Mouse (Mus musculus) adrenal gland, adult (tissue): ENCODE measurements at regions not wholly inside any gene's neighbourhood (a gene's known extent, or its start where the extent isn't known, plus 50 kb on each side); places are given as distances from the start of the nearest gene placed in this dataset.
A peak's percentile ranks its signal among the peaks of the same experiment; 100 is the strongest.

Experiments
- DNase-seq, 2 experiments: peaks; one replicate each; pipeline ENCODE4 v3.0.0; 2022 to 2023; ENCODE audit warnings: low spot score in 1 of 2; ENCODE audit not compliant: inconsistent age in 2 of 2

DNA sequence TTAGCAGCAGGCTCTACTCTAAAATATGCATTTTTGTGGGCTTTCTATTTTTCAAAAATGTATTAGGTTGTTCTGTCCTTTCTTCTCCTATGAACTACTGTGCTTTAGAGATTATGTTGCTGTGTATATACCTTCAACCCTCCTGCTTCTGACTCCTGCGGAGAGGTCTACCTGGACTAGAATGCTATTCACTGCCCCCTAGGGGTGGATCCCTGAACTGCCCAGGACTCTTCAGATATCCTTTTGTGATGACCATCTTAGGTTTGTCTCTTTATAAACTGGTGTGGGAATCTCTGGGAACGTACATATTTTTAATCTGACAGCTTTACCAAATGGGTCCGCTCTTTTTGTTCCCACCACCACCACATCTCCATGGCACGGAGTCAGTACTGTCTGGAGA is 168.4 kb downstream of the Arrdc4 start:
- peak; percentile 19 to 71 for DNase-seq

DNA sequence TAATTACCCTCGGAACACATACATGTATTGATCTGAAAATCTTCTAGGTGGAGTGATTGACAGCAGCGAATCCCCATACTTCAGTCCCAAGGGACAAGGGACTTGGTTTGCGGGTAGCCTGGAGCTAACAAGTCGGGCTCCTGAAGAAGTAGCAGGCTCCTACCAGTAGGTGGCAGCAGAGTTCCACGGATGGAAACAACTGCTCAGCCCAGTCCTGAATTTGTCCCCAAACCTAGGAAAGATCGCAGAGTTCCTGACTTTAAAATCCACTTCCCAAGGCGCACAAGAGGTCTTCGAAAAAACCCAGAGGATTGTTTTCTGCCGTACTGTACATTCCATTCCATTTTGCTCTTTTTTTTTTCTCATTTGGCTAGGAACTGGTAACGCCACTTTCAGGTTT is 169.4 kb downstream of the Arrdc4 start:
- DNase-seq = peak; percentile 83 to 95

DNA sequence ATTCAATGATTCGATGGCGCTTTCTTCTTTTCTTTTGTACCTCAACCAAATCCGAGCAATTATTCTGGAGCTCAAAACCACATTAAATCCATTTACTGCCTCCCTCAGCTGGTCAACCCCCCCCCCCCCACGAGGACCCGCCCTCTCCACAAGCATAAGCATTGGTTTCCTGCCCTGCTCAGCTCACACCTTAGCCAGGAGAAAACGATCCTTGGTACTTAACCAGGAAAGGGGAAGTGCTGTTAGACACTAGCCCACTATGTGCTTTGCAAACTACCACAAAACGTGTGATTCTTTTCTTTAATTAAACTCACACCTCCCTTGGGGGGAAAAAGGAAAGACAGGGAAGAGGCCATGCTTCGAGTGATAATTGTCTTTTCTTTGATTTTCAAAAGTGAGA is 169.8 kb downstream of the Arrdc4 start:
- no peak for DNase-seq

DNA sequence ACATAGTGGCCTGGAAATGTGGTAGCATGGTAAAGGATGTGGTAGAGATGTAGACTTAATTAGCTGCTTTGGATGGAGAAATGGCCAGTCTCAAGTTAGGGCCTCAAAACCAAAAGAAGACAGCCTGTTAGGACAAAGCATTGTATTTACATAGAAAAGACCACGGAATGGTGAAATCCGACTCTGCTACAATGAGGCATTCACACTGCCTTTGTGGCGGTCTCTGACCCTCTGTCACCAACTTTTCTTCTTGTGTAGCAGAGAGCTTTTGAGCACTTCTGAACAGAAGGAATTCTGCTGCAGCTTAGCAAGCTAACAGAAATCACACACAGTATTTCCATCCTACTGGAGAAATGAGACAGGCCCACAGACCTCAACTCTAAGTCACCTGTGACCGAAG is 177.7 kb downstream of the Arrdc4 start:
- DNase-seq = no peak

DNA sequence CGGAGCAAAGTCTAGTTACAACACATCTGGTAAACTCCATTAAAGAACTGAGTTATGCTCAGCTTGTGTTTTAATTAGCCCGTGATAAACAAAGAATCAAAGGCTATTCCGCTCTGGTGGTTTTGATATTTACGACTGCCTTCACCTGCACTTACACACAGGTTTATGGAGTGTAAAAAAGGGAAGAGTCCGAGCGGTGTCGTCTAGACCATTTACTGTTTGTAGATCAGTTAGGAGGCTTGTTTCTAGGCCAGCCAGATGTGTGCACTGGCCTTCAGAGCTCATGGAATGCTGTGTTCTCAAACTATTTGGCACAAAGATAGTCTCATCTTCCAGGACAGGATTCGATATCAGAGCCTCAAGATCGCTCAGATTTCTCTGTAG is 180.9 kb downstream of the Arrdc4 start:
- DNase-seq = no peak

DNA sequence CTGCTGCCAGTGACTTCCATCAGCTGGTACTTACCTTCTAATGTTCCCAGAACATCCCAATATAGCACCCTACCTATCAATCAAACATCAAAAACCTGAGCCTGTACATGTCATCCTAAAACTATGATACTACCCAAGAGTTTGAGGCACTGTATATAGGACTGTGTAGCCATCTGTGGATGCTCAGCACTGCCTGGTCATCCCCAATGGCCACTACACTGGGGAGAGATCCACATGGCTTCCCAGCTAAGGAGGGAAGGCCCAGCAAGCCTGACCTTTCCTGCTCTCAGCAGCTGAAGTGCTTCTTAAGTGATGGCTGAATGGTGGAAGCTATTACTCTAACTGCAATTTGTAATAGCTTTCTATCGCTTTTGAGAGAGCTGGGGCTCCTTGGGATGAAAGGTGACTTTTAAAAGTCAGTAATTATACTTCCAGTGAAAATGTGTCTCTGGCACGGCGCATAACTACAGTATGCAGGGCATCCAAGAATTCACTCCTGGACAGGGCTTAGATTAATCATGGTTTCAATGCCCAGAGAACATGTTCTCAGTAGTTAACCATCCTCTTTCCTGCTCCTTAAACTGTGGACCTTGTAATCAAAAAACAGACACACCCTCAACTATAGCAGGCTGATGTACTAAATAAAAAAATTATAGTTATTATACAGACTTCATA is 181.5 kb downstream of the Arrdc4 start:
- DNase-seq = no peak

DNA sequence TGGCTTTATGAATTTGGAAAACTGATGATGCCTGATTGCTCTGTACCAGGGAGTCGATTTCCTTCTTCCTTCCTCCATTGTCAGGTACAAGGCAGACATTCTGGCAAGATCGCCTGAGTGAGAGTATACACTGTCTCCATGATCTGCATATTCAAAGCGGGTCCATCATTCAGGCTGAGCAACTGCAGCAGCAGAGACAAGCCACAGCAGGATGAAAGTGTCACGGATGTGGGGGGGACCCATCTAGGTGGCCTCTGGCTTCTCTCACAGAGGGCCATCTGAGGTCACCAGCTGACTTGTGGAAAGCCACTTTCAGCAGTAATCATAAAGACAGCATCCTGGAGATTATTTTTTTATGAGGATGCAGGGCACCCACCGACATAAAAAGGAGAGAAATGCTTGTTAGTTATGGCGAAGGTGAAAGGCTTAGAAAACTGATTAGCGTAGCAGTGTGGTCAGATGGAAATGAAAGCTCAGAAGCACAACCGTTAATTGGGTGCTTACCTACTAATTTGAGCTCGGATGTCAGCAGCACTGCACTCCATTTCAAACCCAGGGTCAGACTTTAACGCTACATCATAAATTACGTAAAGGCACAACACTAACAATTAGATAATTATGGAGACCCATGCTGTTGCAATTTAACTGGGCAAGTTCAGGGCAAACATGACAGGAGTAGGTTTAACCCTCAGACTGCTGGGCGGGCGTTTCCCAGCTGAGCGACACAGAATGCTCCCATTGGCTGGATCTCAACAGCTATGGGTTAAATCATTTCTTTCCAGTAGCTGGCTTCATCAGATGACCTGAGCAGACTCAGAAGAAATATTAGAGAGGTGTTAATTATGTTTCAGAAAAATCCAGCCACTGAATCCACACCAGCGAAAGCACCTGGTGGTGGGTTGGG is 189.3 kb downstream of the Arrdc4 start:
- DNase-seq = no peak

DNA sequence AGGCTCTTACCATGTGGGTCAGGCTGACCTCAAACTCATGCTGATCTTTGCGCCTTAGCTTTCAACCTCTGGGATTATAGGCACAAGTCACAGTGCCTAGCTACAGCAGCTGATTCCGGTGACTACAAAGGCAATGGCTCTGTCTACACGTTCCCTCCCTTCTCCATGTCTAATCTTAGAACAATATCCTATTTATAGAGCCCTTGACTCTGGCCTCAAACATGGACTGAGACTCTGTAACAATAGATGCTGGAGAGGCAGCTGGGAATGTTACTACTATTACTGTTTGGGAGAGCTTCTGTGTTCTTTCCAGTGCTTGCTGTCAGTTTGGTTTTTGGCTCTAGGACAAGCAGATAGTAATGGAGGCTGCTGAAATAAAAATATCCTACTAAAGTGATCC is 198.7 kb downstream of the Arrdc4 start:
- no peak for DNase-seq

DNA sequence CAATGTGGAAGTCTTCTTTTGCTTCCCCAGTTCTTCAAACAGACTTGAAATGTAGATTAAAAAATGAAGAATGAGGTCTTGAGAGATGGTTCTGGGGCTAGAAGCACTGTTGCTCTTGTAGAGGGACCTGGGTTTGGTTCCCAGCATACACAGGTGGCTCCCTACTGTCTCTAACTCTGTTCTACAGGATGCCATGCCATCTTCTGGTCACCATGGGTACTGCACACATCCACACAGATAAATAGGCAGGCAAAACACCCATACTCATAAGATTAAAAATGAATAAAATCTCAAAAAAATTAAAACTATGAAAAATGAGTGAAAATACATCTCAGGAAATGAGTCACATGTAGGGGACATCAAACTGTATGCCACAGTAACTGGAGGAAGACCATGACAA is 200.9 kb downstream of the Arrdc4 start:
- no peak for DNase-seq

DNA sequence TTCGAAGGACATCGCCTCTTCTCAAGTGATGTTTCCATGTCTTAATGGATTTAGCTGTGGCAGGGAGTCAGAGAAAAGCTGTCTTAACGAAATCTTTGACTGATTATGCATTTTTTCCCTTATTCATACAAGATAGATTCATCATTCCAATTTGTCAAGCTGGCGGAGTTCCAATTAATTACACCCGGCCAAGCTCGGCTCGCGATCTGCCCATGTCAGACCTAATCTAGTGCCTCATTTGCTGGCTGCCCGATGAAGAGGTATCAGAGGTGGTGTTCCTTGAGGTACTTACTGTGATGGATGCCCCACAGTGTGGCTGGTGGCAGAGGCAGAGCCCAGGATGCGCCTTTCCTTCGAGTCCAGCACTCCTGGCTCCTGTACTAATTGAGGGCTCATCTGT is 204.9 kb downstream of the Arrdc4 start:
- DNase-seq = no peak

DNA sequence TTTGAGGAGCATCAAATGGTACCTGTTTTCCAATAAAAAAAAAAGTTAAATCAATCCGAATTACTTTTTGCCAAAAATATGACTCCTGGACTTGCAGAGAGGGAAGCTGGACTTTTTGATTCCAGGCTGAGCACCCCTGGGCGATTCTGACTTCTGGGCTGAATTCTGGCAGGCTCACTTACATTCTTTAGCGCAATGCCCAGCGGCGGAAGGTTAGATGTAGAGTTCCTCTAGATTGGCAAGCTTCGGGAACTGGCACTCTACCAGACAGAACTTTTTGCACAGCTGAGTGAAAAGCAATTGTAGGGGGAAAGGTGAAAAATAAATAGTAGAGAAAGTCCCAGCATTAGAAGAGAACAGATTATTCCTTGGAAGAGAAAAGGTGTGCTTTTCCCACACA is 235.5 kb downstream of the Fam169b start:
- no peak for DNase-seq

DNA sequence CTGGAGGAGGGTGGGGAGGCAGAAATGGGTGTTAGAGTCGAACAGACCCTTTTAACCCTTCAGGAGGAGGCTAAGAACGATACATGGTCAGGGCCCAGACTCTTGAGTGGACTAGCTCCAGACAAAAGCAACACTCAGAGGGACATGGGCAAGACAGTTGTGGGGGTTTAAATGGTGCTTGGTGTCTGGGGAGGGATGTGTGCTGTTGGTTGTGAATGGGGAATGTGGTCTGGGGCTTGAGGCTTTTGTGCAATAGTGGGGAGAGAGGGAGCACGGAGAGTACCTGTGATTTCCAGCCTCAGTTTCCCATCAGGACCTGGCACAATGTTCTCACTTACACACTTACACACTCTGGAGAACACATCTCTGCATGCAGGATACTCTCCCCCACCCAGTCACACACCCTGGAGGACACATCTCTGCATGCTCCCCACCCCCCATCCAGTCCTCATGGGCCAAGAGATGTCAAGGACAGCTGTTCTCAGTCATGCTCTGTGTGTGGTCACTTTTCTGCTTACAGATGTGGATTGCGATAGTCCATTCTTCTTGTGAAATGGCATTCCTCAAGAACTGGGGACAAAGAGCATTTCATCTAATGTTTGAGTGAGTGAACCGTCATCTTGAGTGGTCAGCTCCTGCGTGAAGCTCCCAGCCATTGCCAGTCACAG is 217.6 kb downstream of the Fam169b start:
- no peak for DNase-seq

DNA sequence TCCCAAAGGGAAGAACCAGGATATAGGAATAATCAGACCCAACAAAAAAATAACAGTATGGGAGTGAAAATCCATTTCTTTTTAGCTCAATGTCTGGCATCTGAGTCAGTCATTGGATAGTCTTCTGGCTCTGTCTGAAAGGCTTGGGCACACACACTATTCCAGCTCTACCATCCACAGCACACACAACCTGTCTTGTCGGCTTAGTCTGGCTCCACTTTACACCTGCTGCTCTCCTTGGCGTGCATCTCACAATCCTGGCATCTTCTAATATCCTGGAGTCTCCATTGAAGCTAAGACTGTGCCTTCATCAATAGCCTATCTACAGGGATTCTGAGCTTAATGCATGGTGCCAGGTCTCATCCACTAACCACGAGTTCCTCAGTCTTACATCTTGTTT is 213.0 kb downstream of the Fam169b start:
- DNase-seq = no peak

DNA sequence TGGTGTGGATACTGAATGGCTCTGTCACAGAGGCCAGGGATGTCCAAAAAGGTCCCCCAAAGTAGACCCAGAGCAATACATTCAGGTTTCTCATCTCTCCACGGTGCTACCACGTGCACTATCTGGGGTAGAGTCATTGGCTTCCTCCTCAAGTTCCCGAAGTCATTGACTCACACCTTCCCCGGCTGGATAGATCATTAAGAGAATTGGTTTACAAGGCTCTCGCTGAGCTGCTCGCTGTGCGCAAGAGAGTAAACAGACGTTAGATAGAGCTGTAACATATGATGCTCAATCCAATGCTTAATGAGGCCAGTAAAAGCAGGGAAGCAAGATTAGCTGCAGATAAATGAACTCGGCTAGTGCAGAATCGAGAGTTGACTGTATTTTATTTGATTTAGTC is 208.9 kb downstream of the Fam169b start:
- DNase-seq = peak; percentile 22 to 40

DNA sequence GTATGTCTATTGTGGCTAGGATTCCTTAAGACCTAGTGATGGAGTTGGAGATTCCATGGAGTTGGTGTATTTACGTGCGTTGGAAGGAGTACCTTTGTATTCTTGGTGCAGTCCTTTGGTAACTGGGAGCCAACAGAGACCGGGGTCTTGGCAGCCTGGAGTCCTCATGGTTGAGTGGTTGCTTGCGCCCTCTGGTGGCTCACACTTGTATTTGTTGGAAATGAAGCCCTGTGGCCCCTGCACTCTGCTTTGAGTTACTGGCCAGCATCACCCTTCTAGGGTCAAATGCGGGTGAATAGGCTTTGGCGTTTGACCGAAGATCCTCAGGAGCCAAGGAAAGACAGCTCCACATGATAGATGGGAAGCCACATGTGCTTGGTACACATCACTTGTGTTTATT is 207.1 kb downstream of the Fam169b start:
- DNase-seq = peak; percentile 56 to 83

DNA sequence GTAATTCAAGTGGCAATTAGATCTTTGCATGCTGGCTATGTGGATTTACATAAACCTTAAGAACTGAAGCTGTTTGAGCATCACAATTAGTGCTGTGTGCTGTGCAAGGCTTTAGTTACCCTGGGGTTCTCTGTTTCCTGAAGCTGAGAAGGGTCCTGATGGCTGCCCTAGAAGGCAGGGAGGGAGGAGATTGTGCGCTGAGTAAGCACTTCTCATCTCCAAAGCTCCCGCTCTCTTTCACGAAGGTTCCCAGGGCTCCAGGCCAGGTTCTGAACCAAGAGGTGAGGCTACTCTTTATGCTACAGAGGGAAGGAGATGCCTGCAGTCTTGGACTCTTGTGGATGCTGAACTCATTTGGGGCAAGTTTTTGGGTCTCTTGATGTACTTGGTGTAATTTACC is 206.7 kb downstream of the Fam169b start:
- DNase-seq = no peak

DNA sequence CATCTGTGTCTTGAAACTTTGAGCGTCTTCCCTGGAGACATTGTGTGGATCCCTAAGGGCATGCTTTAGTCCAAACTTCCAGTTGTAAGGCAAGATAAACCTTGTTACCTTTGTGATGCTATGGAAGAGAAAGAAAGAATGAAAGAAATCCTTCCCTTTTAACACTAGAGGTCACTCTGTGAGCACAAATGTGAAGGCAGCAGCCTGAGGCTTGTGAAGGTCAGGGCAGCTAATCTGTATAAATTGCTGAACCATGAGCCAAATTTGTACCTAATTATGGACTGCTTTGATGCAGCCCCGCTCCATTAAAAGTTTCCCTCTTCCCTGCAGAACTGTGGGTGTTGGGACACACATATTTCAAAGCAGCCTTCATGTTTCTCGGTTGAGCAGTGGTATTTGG is 204.4 kb downstream of the Fam169b start:
- peak in 1 of 2 experiments; percentile 47 for DNase-seq

DNA sequence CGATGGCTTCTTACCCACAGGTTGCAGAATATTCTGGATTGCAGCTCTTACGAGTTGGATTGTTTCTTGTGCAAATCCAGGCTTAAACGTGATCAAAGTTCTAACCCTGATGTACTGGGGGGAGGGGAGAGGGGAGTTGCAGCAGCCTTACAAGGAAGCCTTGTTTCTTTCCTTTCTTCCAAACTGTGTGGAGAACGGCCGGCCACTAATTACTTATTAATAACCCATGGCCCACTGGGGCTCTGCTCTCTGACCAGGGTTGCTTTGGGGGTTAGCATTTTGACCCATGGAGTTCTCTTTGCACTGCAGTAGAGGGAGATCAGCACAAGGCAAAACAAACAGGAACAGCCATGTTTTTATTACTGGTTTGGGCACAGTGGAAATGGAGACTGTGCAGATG is 199.2 kb downstream of the Fam169b start:
- no peak for DNase-seq

DNA sequence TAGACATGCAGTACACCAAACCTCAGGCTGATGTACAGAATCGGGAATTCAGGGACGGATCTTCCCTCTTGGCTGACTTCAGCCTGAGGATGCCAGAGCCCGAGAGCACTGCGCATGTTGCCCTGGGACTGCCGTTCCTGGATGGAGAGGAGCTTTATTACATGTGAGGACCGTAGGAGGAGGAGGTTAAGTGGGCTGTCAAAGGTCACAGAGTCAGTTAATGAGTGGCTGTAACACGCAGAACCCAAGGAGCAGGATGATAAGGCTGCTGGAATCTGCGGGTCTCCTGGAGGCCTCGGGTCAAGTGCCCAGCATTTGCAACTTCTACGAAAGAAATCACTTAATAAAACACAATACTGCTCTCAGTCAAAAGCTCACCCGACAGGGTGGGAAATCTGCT is 197.3 kb downstream of the Fam169b start:
- DNase-seq = no peak

DNA sequence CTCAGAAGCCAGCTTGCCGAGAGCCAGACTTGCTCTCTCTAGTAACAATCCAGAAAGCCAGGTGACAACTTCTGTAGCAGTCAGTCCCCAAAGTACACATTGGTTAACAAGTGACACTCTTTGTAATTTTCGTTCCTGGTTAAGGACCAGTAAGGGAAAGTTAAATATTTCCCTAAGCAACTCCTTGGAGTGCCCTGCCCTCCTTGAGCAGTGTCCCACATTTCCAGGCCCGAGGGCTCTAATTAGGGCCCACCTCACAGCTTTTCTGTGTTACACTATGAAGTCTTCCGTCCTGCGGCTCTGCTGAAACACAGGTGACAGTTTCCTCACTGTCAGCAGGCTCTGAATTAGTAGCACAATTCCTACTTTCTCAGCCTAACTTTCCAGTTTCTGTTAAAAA is 194.9 kb downstream of the Fam169b start:
- DNase-seq = no peak

DNA sequence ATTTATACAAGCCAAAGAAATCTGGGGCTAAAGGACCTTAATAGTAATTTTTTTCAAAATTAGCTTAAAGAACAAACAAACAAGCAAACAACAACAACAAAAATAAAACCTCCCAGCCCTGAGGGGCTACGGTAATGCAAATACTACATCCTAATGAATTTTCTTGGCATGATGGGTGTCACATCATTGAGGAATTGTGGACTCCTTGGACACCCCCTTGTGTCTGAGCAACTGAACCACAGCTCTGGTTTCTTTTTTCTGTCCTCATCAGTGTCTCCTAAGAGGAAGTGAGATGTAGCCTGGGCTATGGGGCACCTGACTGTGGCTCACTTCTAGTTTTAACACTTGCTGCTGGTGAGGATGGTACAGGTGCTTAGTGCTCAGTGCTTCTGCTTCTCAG is 184.2 kb downstream of the Fam169b start:
- DNase-seq = no peak

DNA sequence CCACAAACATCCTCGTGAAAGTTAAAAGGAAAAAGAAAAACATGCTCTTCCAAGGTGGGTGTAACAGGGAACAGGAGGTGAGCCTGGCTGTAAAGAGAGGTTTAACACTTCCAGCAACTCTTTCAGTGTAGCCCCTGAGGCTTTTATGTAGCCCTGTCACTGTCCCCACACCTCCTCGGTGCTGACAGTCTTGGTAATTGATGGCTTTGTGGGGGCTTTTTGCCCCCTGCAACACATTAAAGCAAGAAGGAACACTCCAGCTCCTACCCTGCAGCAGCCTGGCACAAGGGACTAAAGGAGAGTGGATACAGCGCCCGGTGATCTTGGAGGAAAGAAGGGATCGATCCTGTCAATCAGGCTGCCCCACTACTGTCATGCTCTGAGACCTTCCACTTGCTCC is 181.8 kb downstream of the Fam169b start:
- no peak for DNase-seq
